Mouse (Mus musculus) bone marrow, adult 2 months (tissue): Measurements from ENCODE around the gene Tgif1.

Experiments
- CTCF ChIP-seq: fragments of 200-500 bp; IDR thresholded peaks from 2 replicates; pipeline ENCODE4 v1.5.1; 2011; ENCODE audit warnings: low read length, control low read depth; ENCODE audit not compliant: control insufficient read depth, insufficient read depth
- POLR2A ChIP-seq: fragments of 200-500 bp; IDR thresholded peaks from 2 replicates; pipeline ENCODE4 v1.6.1; 2011; ENCODE audit warnings: low read depth, mild to moderate bottlenecking, control low read depth, low read length, borderline replicate concordance; ENCODE audit not compliant: control insufficient read depth

- TF ChIP-seq POLR2A, result no peak
- TF ChIP-seq CTCF, result no peak
Measured at GRCm38 (mm10) chr17:70838031-70838430, 15.3 kb downstream of the Tgif1 start.
